Mouse (Mus musculus) hindbrain, embryonic 14.5 days (tissue): ENCODE results near the gene Adamts10. TPM values are rescaled to one million over a fixed set of nuclear protein-coding genes. Genes with fewer than 3 reads are reported as not detected.

Experiments
- polyA plus RNA-seq: library from polyadenylated mRNA; unstranded; fragments of >200 nt; fragmentation: Nextera tagmentation; extraction: Ambion mirVana; gene quantifications from 2 replicates; pipeline ENCODE4 v1.2.1, GENCODE M21; 2014

Adamts10 gene
- polyA plus RNA-seq, 1 experiment from 2014 or later: 59.0 TPM

Other genes with a start within 250 kb of the Adamts10 start
- gene Zfp955b, start 234.7 kb upstream of the Adamts10 start, polyA plus RNA-seq: 17.1 and 17.7 TPM in 2 replicates
- 18.9 and 25.5 TPM in 2 replicates for gene Zfp81, start 165.3 kb upstream of the Adamts10 start, polyA plus RNA-seq
- gene Zfp101, start 129.6 kb upstream of the Adamts10 start, polyA plus RNA-seq: 12.7 and 13.2 TPM in 2 replicates
- gene Actl9, start 91.3 kb upstream of the Adamts10 start, polyA plus RNA-seq: not detected in 2 replicates
- 1.7 and 2.0 TPM in 2 replicates for gene Myo1f, start 31.5 kb downstream of the Adamts10 start, polyA plus RNA-seq
- gene Zfp414, start 104.9 kb downstream of the Adamts10 start, polyA plus RNA-seq: 81.3 and 85.9 TPM in 2 replicates
- gene Pram1, start 113.9 kb downstream of the Adamts10 start, polyA plus RNA-seq: 0.37 and 0.70 TPM in 2 replicates
- gene Hnrnpm, start 162.7 kb downstream of the Adamts10 start, polyA plus RNA-seq: 161 and 173 TPM in 2 replicates
- gene March2, start 194.5 kb downstream of the Adamts10 start, polyA plus RNA-seq: 69.0 and 72.1 TPM in 2 replicates
- 370 and 430 TPM in 2 replicates for gene Rab11b, start 236.3 kb downstream of the Adamts10 start, polyA plus RNA-seq